Mouse (Mus musculus) central nervous system, embryonic 11.5 days (tissue): ENCODE data around the gene Ier5l. TPM values are rescaled to one million over a fixed set of nuclear protein-coding genes. Genes with fewer than 3 reads are reported as not detected.

Source experiments
- polyA plus RNA-seq: library from polyadenylated mRNA; depleted of rRNA; stranded (reverse); fragments of >200 nt; gene quantifications from 2 replicates; pipeline ENCODE4 v1.2.3, GENCODE M21; 2012; rRNA removed

The Ier5l gene
- 17.8 and 26.3 TPM in 2 replicates for polyA plus RNA-seq

GRCm38 (mm10) chr2:30474039-30474438 lies at the start of gene Ier5l:
Gene Ier5l (minus strand): TSS chr2:30474219.

Other genes with a start within 250 kb of the Ier5l start
- gene Lrrc8a, start 236.5 kb downstream of the Ier5l start, polyA plus RNA-seq: 17.0 and 25.4 TPM in 2 replicates
- gene Gm28035, start 233.7 kb downstream of the Ier5l start, polyA plus RNA-seq: 4.9 and 10.7 TPM in 2 replicates
- 7.4 and 9.1 TPM in 2 replicates for gene Phyhd1, start 208.0 kb downstream of the Ier5l start, polyA plus RNA-seq
- not detected in 2 replicates for gene Gm28038, start 193.2 kb downstream of the Ier5l start, polyA plus RNA-seq
- 8.1 and 10.7 TPM in 2 replicates for gene Dolk, start 187.9 kb downstream of the Ier5l start, polyA plus RNA-seq
- 37.5 and 56.2 TPM in 2 replicates for gene Nup188, start 187.8 kb downstream of the Ier5l start, polyA plus RNA-seq
- 98.2 and 111 TPM in 2 replicates for gene Sh3glb2, start 114.9 kb downstream of the Ier5l start, polyA plus RNA-seq
- gene Miga2, start 110.0 kb downstream of the Ier5l start, polyA plus RNA-seq: 30.4 and 37.9 TPM in 2 replicates
- gene Dolpp1, start 82.0 kb downstream of the Ier5l start, polyA plus RNA-seq: 31.9 and 49.0 TPM in 2 replicates
- 10.8 and 19.5 TPM in 2 replicates for gene Crat, start 58.4 kb downstream of the Ier5l start, polyA plus RNA-seq
- gene Ptpa, start 58.2 kb downstream of the Ier5l start, polyA plus RNA-seq: 117 and 122 TPM in 2 replicates
- gene Cstad, start 120.8 kb upstream of the Ier5l start, polyA plus RNA-seq: 0.20 and 0.73 TPM in 2 replicates